Mouse (Mus musculus) neutrophil, adult 65 days (primary cell): ENCODE measurements around the gene Gm21887. TPM values are rescaled to one million over a fixed set of nuclear protein-coding genes. Genes with fewer than 3 reads are reported as not detected.

ENCODE experiments used
- total RNA-seq: library from RNA; stranded (reverse); gene quantifications from 2 replicates; pipeline ENCODE4 v1.2.4, GENCODE M21; 2023

Gm21887 gene
- 349 and 526 TPM in 2 replicates for total RNA-seq

GRCm38 (mm10) chrX:170009016-170009750 is at the start of gene Gm21887:
TSS of gene Gm21887 (plus strand) at chrX:170009659.

Other genes starting within 250 kb of the Gm21887 start
- gene 4933400A11Rik, start 230.0 kb upstream of the Gm21887 start, total RNA-seq: not detected in 2 replicates